Mouse (Mus musculus) hindbrain, embryonic 11.5 days (tissue): ENCODE data around the gene Os9. TPM values are rescaled to one million over a fixed set of nuclear protein-coding genes. Genes with fewer than 3 reads are reported as not detected.
"Not testable (repeated sequence)": the region's sequence is repeated elsewhere in the genome, so short reads cannot be mapped to it uniquely, and the experiment has no call there.

Source experiments
- ATAC-seq: fragments of 200-750 bp; cut with Nextera tagmentation; 2 replicates; pipeline ENCODE4 v1.8.0; 2017; ENCODE audit warnings: mild to moderate bottlenecking, moderate TSS enrichment, moderate library complexity; ENCODE audit not compliant: low FRiP score
- DNase-seq: peaks from one replicate; pipeline ENCODE4 v3.0.0-alpha.2; 2015; ENCODE audit warnings: low spot score
- H3K27ac ChIP-seq: fragments of 300-500 bp; sonication (generic); 2 replicates; pipeline ENCODE4 v1.5.1; 2014; ENCODE audit warnings: mild to moderate bottlenecking, low read depth, low read length
- H3K27me3 ChIP-seq: fragments of 300-500 bp; sonication (generic); 2 replicates; pipeline ENCODE4 v1.6.1; 2014; ENCODE audit warnings: mild to moderate bottlenecking, low read length, moderate library complexity, mixed read lengths; ENCODE audit not compliant: control insufficient read depth, insufficient read depth
- H3K36me3 ChIP-seq: fragments of 300-500 bp; sonication (generic); 2 replicates; pipeline ENCODE4 v1.6.1; 2014; ENCODE audit warnings: mild to moderate bottlenecking, low read length, moderate library complexity, mixed read lengths; ENCODE audit not compliant: control insufficient read depth, insufficient read depth
- H3K4me1 ChIP-seq: fragments of 300-500 bp; sonication (generic); replicated peaks from 2 replicates; pipeline ENCODE4 v1.6.1; 2014; ENCODE audit warnings: low read length, mixed read lengths; ENCODE audit not compliant: control insufficient read depth, insufficient read depth
- H3K4me2 ChIP-seq: fragments of 300-500 bp; sonication (generic); replicated peaks from 2 replicates; pipeline ENCODE4 v1.6.1; 2014; ENCODE audit warnings: mild to moderate bottlenecking, low read depth, low read length
- H3K4me3 ChIP-seq: fragments of 300-500 bp; sonication (generic); 2 replicates; pipeline ENCODE4 v1.5.1; 2014; ENCODE audit warnings: low read depth, low read length
- H3K9ac ChIP-seq: fragments of 300-500 bp; sonication (generic); 2 replicates; pipeline ENCODE4 v1.6.1; 2014; ENCODE audit warnings: low read depth, low read length
- H3K9me3 ChIP-seq: fragments of 300-500 bp; sonication (generic); 2 replicates; pipeline ENCODE4 v1.6.1; 2016; ENCODE audit warnings: low read length; ENCODE audit not compliant: control insufficient read depth
- WGBS: fragments of 180-500 bp; shearing (Covaris S2); extraction: QIAGEN DNeasy Blood & Tissue Kit; methylation state at CpG from one replicate; pipeline ENCODE4 v1.1.7; 2014; 5-methylcytosine and 5-hydroxymethylcytosine counted together
- polyA plus RNA-seq: library from polyadenylated mRNA; unstranded; fragments of >200 nt; fragmentation: Nextera tagmentation; extraction: Ambion mirVana; gene quantifications from 2 replicates; pipeline ENCODE4 v1.2.1, GENCODE M21; 2014

Gene Os9
- polyA plus RNA-seq, 1 experiment from 2014 or later: 40.3 TPM

- H3K4me1 ChIP-seq, ATAC-seq, H3K4me2 ChIP-seq, H3K36me3 ChIP-seq, H3K9me3 ChIP-seq, H3K9ac ChIP-seq, H3K27ac ChIP-seq, H3K4me3 ChIP-seq, DNase-seq, H3K27me3 ChIP-seq: not testable (repeated sequence)
- WGBS: 83% methylated on average over 4 of the region's 4 CpGs
Measured at GRCm38 (mm10) chr10:127072270-127072669, 48.7 kb downstream of the Os9 start.

GRCm38 (mm10) chr10:127071203-127071602 lies 49.7 kb downstream of the Os9 start:
- H3K4me2 ChIP-seq: peak overlapping the region; percentile 86
- 82% methylated on average over 9 of the region's 9 CpGs for WGBS

GRCm38 (mm10) chr10:127070190-127071121 lies 50.5 kb downstream of the Os9 start, which contains the start of gene Tspan31:
Gene Tspan31, minus strand, starts transcription at chr10:127070264.
- peak within 1 kb of the TSS; percentile 91 for H3K4me2 ChIP-seq
- H3K27me3 ChIP-seq: no peaks in the 10 kb centered on the region
- WGBS: 3% methylated on average over 36 of the region's 36 CpGs
- ATAC-seq (peak; percentile 91), DNase-seq (peak; percentile 90)
- H3K9ac ChIP-seq: peak within 1 kb of the TSS; percentile 74
- H3K4me3 ChIP-seq: peak within 1 kb of the TSS; percentile 53
- H3K4me1 ChIP-seq: no peaks in the 10 kb centered on the region; the same call in 1 of the 2 replicates
- H3K36me3 ChIP-seq: peaks cover 15% of the 10 kb centered on the region
- peak within 1 kb of the TSS; percentile 79 for H3K27ac ChIP-seq
- no peaks in the 10 kb centered on the region for H3K9me3 ChIP-seq

More at GRCm38 (mm10) chr10:127071203-127071602, 49.7 kb downstream of the Os9 start:
- Histone ChIP-seq H3K9me3 (no peaks in the 10 kb centered on the region), H3K4me3 (peak overlapping the region; percentile 53), H3K27me3 (no peaks in the 10 kb centered on the region), H3K9ac (peak overlapping the region; percentile 74; the same call in 1 of the 2 replicates), H3K36me3 (peaks cover 10% of the 10 kb centered on the region), H3K27ac (no peak overlapping the region), H3K4me1 (no peaks in the 10 kb centered on the region; the same call in 1 of the 2 replicates)
- no peak for DNase-seq
- no peak for ATAC-seq

GRCm38 (mm10) chr10:127069281-127070189 lies 51.4 kb downstream of the Os9 start:
- Histone ChIP-seq H3K9ac (peak overlapping the region; percentile 52), H3K4me3 (peak overlapping the region; percentile 53), H3K27me3 (no peaks in the 10 kb centered on the region), H3K36me3 (peaks cover 22% of the 10 kb centered on the region), H3K4me1 (peaks cover 4% of the 10 kb centered on the region; the same call in 1 of the 2 replicates), H3K9me3 (no peaks in the 10 kb centered on the region), H3K27ac (peak overlapping the region; percentile 79), H3K4me2 (peak overlapping the region; percentile 91)
- 6% methylated on average over 30 of the region's 30 CpGs for WGBS
- DNase-seq: no peak
- peak; percentile 82 for ATAC-seq

GRCm38 (mm10) chr10:127068360-127069038 lies 52.4 kb downstream of the Os9 start:
- Histone ChIP-seq H3K27ac (no peak overlapping the region), H3K4me1 (peaks cover 4% of the 10 kb centered on the region; the same call in 1 of the 2 replicates), H3K36me3 (peaks cover 22% of the 10 kb centered on the region), H3K9ac (no peak overlapping the region; the same call in 1 of the 2 replicates), H3K4me2 (peak overlapping the region; percentile 91), H3K9me3 (no peaks in the 10 kb centered on the region), H3K4me3 (peak overlapping the region; percentile 53), H3K27me3 (no peaks in the 10 kb centered on the region)
- WGBS: 83% methylated on average over 9 of the region's 9 CpGs
- ATAC-seq (no peak), DNase-seq (no peak)

- no peak for ATAC-seq
- Histone ChIP-seq H3K27me3 (no peaks in the 10 kb centered on the region), H3K4me1 (peaks cover 4% of the 10 kb centered on the region; the same call in 1 of the 2 replicates), H3K36me3 (peaks cover 22% of the 10 kb centered on the region), H3K4me2 (no peak overlapping the region), H3K4me3 (no peak overlapping the region), H3K9me3 (no peaks in the 10 kb centered on the region), H3K27ac (peak overlapping the region; percentile 7; the same call in 1 of the 2 replicates), H3K9ac (no peak overlapping the region)
- DNase-seq: no peak
- 88% methylated on average over 14 of the region's 14 CpGs for WGBS
Measured at GRCm38 (mm10) chr10:127066519-127067018, 54.4 kb downstream of the Os9 start.

GRCm38 (mm10) chr10:127065981-127066380 lies 55.0 kb downstream of the Os9 start:
- no peak overlapping the region for H3K4me3 ChIP-seq
- peaks cover 22% of the 10 kb centered on the region for H3K36me3 ChIP-seq
- H3K27ac ChIP-seq: no peak overlapping the region
- no peak for ATAC-seq
- WGBS: 92% methylated on average over 9 of the region's 9 CpGs
- H3K9me3 ChIP-seq: no peaks in the 10 kb centered on the region
- H3K9ac ChIP-seq: no peak overlapping the region
- no peak for DNase-seq
- no peak overlapping the region for H3K4me2 ChIP-seq
- peaks cover 4% of the 10 kb centered on the region; the same call in 1 of the 2 replicates for H3K4me1 ChIP-seq
- H3K27me3 ChIP-seq: no peaks in the 10 kb centered on the region
